Mouse (Mus musculus): ENCODE results near the gene Thbs3. TPM values are rescaled to one million over a fixed set of nuclear protein-coding genes. Genes with fewer than 3 reads are reported as not detected.

Thbs3 gene
- polyA plus RNA-seq, 1 experiment, result 24.2 TPM

DNA sequence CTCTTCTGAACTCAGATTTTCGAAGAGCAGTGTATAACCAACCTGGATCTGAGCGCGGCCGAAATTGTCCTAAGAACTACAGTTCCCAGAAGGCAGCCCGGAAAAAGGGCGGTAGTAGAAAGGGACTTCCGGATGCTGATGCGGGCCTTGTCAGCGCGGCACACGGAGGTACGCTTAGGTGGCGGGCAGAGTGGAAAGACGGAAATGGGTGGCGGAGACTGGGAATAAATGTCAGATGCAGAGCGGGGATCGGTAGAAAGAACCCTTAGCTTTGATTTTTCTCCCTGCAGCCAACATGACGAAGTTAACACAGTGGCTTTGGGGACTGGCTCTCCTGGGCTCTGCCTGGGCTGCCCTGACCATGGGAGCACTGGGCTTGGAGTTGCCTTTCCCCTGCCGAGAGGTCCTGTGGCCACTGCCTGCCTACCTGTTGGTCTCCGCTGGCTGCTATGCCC, 51.5 kb downstream of the Thbs3 start:
- Histone ChIP-seq H3K27ac (ENCODE audit: insufficient read depth, low read length) (peak overlapping the region; percentile 79), H3K27me3 (ENCODE audit: control insufficient read depth, insufficient read depth, low read length) (no peaks in the 10 kb centered on the region), H3K4me1 (ENCODE audit: control insufficient read depth, insufficient read depth, low read length) (peaks cover 22% of the 10 kb centered on the region), H3K4me3 (replicated peaks; ENCODE audit: insufficient read depth, low read depth, low read length) (peak overlapping the region; percentile 93)
- TF ChIP-seq CTCF (IDR thresholded peaks at IDR 0.05; ENCODE audit: borderline replicate concordance, insufficient read depth, low read depth, low read length) (no peak), POLR2A (IDR thresholded peaks at IDR 0.05; ENCODE audit: borderline replicate concordance, insufficient read depth, low read length) (peak; percentile 94)
- WGBS, result under 1% methylated on average over 20 of the region's 20 CpGs
- peak; percentile 85 to 86 for DNase-seq

DNA sequence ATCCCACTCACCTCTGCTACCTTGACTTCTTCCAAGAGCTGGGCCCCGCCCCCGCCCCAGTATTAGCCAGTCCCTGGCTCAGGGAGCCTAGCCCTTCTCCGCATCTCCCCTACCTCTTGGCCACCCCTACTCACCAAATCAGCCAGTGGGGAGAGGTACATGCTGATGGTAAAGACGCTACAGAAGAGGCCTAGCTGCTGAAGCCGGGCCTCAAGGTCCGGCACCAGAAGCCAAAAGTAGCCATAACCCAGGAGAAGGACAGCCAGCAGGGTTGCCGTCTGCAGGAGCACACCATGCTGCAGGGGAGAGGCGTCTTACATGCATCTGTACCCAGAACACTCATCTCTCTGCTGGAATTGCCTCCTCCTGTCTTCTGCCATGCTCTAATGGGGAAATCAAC, 53.9 kb downstream of the Thbs3 start:
- TF ChIP-seq POLR2A (IDR thresholded peaks at IDR 0.05; ENCODE audit: borderline replicate concordance, insufficient read depth, low read length), result no peak
- no peak for TF ChIP-seq CTCF (IDR thresholded peaks at IDR 0.05; ENCODE audit: borderline replicate concordance, insufficient read depth, low read depth, low read length)
- H3K27me3 ChIP-seq (ENCODE audit: control insufficient read depth, insufficient read depth, low read length), result no peaks in the 10 kb centered on the region
- H3K4me3 ChIP-seq (replicated peaks; ENCODE audit: insufficient read depth, low read depth, low read length), result no peak overlapping the region
- no peak for DNase-seq
- H3K27ac ChIP-seq (ENCODE audit: insufficient read depth, low read length), result peak overlapping the region; percentile 82; the same call in 1 of the 2 replicates
- 56% methylated on average over 8 of the region's 8 CpGs for WGBS
- peaks cover 22% of the 10 kb centered on the region for H3K4me1 ChIP-seq (ENCODE audit: control insufficient read depth, insufficient read depth, low read length)

DNA sequence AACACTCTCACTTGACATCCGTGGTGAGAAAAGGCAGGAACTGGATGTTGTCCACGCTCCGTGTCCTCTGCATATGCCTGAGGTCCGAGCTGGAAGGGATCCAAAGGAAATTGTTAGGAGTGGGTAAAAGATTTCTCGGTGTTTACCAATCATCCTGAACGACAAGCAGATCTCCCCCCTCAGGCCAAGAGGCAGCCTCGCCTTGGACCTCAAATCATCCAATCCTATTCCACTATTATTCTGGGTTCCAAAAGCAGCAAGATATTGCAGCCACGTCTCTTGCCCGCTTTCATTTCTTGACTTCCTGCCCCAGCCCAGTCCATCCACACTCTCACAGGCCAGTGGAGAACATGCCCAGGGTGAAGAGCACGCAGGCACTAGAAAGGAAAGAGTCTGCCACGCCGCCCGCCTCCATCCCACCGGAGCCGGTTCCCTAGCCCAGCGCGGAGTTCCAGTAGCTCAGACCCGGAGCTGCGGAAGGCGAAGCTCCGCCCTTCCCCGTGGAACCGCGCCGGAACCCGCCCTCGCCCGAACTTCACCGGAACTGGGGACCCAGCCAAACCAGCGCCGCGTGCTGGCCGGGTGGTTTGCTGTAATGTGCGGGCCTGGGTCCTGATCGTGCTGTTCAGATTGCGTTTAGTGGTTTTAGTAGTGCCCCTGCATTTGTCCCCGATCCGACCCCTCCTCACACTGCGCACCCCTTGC, 55.2 kb downstream of the Thbs3 start, which contains the start of gene Slc50a1:
TSS of gene Slc50a1 (minus strand) at position 520 of the 705 bp plus-strand sequence.
- under 1% methylated on average over 39 of the region's 39 CpGs for WGBS
- peak; percentile 24; the same call in 1 of the 2 replicates for TF ChIP-seq CTCF (IDR thresholded peaks at IDR 0.05; ENCODE audit: borderline replicate concordance, insufficient read depth, low read depth, low read length)
- TF ChIP-seq POLR2A (IDR thresholded peaks at IDR 0.05; ENCODE audit: borderline replicate concordance, insufficient read depth, low read length), result peak; percentile 77
- Histone ChIP-seq H3K27ac (ENCODE audit: insufficient read depth, low read length) (peak within 1 kb of the TSS; percentile 82), H3K27me3 (ENCODE audit: control insufficient read depth, insufficient read depth, low read length) (no peaks in the 10 kb centered on the region), H3K4me1 (ENCODE audit: control insufficient read depth, insufficient read depth, low read length) (peaks cover 22% of the 10 kb centered on the region), H3K4me3 (replicated peaks; ENCODE audit: insufficient read depth, low read depth, low read length) (peak within 1 kb of the TSS; percentile 94)
- peak; percentile 87 to 89 for DNase-seq

DNA sequence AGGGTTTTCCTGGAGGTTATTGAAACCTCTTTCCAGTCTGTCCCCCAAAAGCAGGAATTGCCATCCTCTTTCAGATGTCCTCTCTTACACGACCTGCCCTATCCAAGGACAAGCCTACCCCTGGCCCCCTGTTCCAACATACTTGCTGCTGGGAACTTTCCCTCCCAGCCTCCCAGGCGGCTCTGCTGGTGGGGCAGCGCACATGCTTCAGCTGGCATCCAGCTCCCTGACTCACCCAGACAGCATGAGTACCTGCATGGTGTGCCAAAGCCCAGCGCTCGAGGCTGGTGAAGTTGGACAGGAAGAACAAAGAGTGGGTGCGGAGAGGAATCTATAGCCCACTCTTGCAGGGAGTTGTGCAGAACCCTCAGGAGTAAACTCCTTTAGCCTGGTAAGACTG, 55.9 kb downstream of the Thbs3 start:
- no peak for TF ChIP-seq POLR2A (IDR thresholded peaks at IDR 0.05; ENCODE audit: borderline replicate concordance, insufficient read depth, low read length)
- no peak for TF ChIP-seq CTCF (IDR thresholded peaks at IDR 0.05; ENCODE audit: borderline replicate concordance, insufficient read depth, low read depth, low read length)
- Histone ChIP-seq H3K4me1 (ENCODE audit: control insufficient read depth, insufficient read depth, low read length) (peaks cover 22% of the 10 kb centered on the region), H3K27me3 (ENCODE audit: control insufficient read depth, insufficient read depth, low read length) (no peaks in the 10 kb centered on the region), H3K27ac (ENCODE audit: insufficient read depth, low read length) (peak overlapping the region; percentile 4; the same call in 1 of the 2 replicates), H3K4me3 (replicated peaks; ENCODE audit: insufficient read depth, low read depth, low read length) (peak overlapping the region; percentile 94)
- peak; percentile 73 to 80 for DNase-seq
- WGBS, result 9% methylated on average over 6 of the region's 6 CpGs

DNA sequence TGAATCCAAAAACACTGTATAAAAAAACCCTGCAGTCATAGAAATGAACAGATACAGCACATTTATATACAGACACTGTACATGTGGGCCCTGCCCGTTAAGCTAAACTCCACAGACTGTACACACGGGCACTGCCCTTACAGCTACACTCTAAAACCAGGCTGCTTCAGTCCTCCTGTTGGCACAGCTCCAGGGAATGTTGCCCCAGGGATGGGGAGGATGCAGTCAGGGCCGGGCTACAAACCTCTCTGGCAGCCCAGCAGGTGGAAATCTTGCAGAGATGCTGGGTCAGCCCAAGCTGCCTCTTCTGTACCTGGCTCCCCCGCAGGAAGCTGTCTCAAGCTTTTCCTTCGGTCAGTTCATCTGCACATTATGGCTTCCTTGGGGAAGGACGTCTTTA, 56.8 kb downstream of the Thbs3 start:
- Histone ChIP-seq H3K4me3 (replicated peaks; ENCODE audit: insufficient read depth, low read depth, low read length) (no peak overlapping the region), H3K4me1 (ENCODE audit: control insufficient read depth, insufficient read depth, low read length) (peaks cover 22% of the 10 kb centered on the region), H3K27ac (ENCODE audit: insufficient read depth, low read length) (no peak overlapping the region), H3K27me3 (ENCODE audit: control insufficient read depth, insufficient read depth, low read length) (no peaks in the 10 kb centered on the region)
- 35% methylated on average over 6 of the region's 6 CpGs for WGBS
- no peak for TF ChIP-seq CTCF (IDR thresholded peaks at IDR 0.05; ENCODE audit: borderline replicate concordance, insufficient read depth, low read depth, low read length)
- TF ChIP-seq POLR2A (IDR thresholded peaks at IDR 0.05; ENCODE audit: borderline replicate concordance, insufficient read depth, low read length), result no peak
- peak in 1 of 2 experiments; percentile 46 for DNase-seq

DNA sequence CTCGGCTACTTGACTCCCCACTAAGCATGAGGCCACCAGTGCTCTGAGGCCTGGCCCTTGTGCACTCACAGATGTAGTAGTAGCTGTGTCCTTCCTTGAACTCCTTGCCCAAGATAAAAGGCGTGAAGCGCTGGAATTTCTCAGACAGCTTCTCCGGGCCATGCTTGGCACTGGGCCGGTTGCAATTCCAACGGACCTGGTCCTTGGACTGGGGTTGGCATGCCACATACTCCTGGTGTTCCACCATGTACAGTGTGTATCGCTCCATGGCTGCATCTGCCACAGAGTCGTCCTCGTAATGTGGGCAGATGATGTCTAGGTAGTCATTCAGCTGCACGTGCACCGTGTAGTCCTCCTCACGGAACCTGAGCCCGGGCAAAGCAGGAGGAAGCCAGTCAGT, 61.1 kb downstream of the Thbs3 start:
- DNase-seq, result no peak
- H3K4me1 ChIP-seq (ENCODE audit: control insufficient read depth, insufficient read depth, low read length), result peaks cover 8% of the 10 kb centered on the region
- no peak overlapping the region for H3K4me3 ChIP-seq (replicated peaks; ENCODE audit: insufficient read depth, low read depth, low read length)
- TF ChIP-seq POLR2A (IDR thresholded peaks at IDR 0.05; ENCODE audit: borderline replicate concordance, insufficient read depth, low read length) (no peak), CTCF (IDR thresholded peaks at IDR 0.05; ENCODE audit: borderline replicate concordance, insufficient read depth, low read depth, low read length) (no peak)
- WGBS, result 88% methylated on average over 13 of the region's 13 CpGs
- no peaks in the 10 kb centered on the region for H3K27me3 ChIP-seq (ENCODE audit: control insufficient read depth, insufficient read depth, low read length)
- no peak overlapping the region for H3K27ac ChIP-seq (ENCODE audit: insufficient read depth, low read length)

Other genes with a start within 250 kb of the Thbs3 start
- 164 and 169 TPM in 2 replicates for gene Rusc1, start 121.9 kb upstream of the Thbs3 start, polyA plus RNA-seq (2012; rRNA removed)
- gene Gm43738, start 114.1 kb upstream of the Thbs3 start, polyA plus RNA-seq (2012; rRNA removed), result 0.03 TPM in 1 of 2 replicates, not detected in the other
- 107 and 113 TPM in 2 replicates for gene Fdps, start 113.2 kb upstream of the Thbs3 start, polyA plus RNA-seq (2012; rRNA removed)
- 0.03 and 0.07 TPM in 2 replicates for gene Pklr, start 79.0 kb upstream of the Thbs3 start, polyA plus RNA-seq (2012; rRNA removed)
- gene Hcn3, start 55.0 kb upstream of the Thbs3 start, polyA plus RNA-seq (2012; rRNA removed), result 13.0 and 14.6 TPM in 2 replicates
- 75.5 and 80.2 TPM in 2 replicates for gene Clk2, start 50.4 kb upstream of the Thbs3 start, polyA plus RNA-seq (2012; rRNA removed)
- 109 and 121 TPM in 2 replicates for gene Scamp3, start 37.7 kb upstream of the Thbs3 start, polyA plus RNA-seq (2012; rRNA removed)
- gene Fam189b, start 32.0 kb upstream of the Thbs3 start, polyA plus RNA-seq (2012; rRNA removed), result 86.8 and 97.7 TPM in 2 replicates
- gene Gba, start 12.3 kb upstream of the Thbs3 start, polyA plus RNA-seq (2012; rRNA removed), result 69.2 and 69.8 TPM in 2 replicates
- 153 and 167 TPM in 2 replicates for gene Mtx1, start 11.9 kb downstream of the Thbs3 start, polyA plus RNA-seq (2012; rRNA removed)
- 0.55 and 0.69 TPM in 2 replicates for gene Muc1, start 13.9 kb downstream of the Thbs3 start, polyA plus RNA-seq (2012; rRNA removed)
- 80.4 and 82.9 TPM in 2 replicates for gene Krtcap2, start 30.8 kb downstream of the Thbs3 start, polyA plus RNA-seq (2012; rRNA removed)
- gene Trim46, start 31.1 kb downstream of the Thbs3 start, polyA plus RNA-seq (2012; rRNA removed), result 49.8 and 58.5 TPM in 2 replicates
- 212 and 218 TPM in 2 replicates for gene Dpm3, start 44.2 kb downstream of the Thbs3 start, polyA plus RNA-seq (2012; rRNA removed)
- 122 and 127 TPM in 2 replicates for gene Slc50a1, start 55.4 kb downstream of the Thbs3 start, polyA plus RNA-seq (2012; rRNA removed)
- 14.2 and 14.7 TPM in 2 replicates for gene Efna1, start 66.0 kb downstream of the Thbs3 start, polyA plus RNA-seq (2012; rRNA removed)
- gene Efna3, start 107.8 kb downstream of the Thbs3 start, polyA plus RNA-seq (2012; rRNA removed), result 31.9 and 37.0 TPM in 2 replicates
- gene Efna4, start 122.8 kb downstream of the Thbs3 start, polyA plus RNA-seq (2012; rRNA removed), result 0.36 and 0.64 TPM in 2 replicates
- gene Adam15, start 134.8 kb downstream of the Thbs3 start, polyA plus RNA-seq (2012; rRNA removed), result 142 and 147 TPM in 2 replicates
- gene Dcst2, start 146.8 kb downstream of the Thbs3 start, polyA plus RNA-seq (2012; rRNA removed), result 0.32 and 0.36 TPM in 2 replicates
- gene Dcst1, start 150.1 kb downstream of the Thbs3 start, polyA plus RNA-seq (2012; rRNA removed), result 0.10 and 0.27 TPM in 2 replicates
- gene Zbtb7b, start 179.6 kb downstream of the Thbs3 start, polyA plus RNA-seq (2012; rRNA removed), result 41.3 and 43.3 TPM in 2 replicates
- 4.0 and 6.7 TPM in 2 replicates for gene Lenep, start 187.6 kb downstream of the Thbs3 start, polyA plus RNA-seq (2012; rRNA removed)
- 50.1 and 54.0 TPM in 2 replicates for gene Flad1, start 196.7 kb downstream of the Thbs3 start, polyA plus RNA-seq (2012; rRNA removed)
- gene Cks1b, start 203.2 kb downstream of the Thbs3 start, polyA plus RNA-seq (2012; rRNA removed), result 7.0 and 7.2 TPM in 2 replicates
- gene Shc1, start 203.3 kb downstream of the Thbs3 start, polyA plus RNA-seq (2012; rRNA removed), result 15.9 and 16.0 TPM in 2 replicates
- gene Pygo2, start 215.0 kb downstream of the Thbs3 start, polyA plus RNA-seq (2012; rRNA removed), result 38.7 and 39.3 TPM in 2 replicates
- gene Pbxip1, start 221.5 kb downstream of the Thbs3 start, polyA plus RNA-seq (2012; rRNA removed), result 26.5 and 30.5 TPM in 2 replicates
- 68.7 and 71.0 TPM in 2 replicates for gene Pmvk, start 239.4 kb downstream of the Thbs3 start, polyA plus RNA-seq (2012; rRNA removed)